ENCODE assay signal across 34 mouse cellular contexts in genomic region chr1:165186491-165186890, GRCm38 (mm10). TPM values are rescaled to one million over a fixed set of nuclear protein-coding genes. Genes with fewer than 3 reads are reported as not detected.
DNase-seq lines count a peak whose midpoint lies in the region; ATAC-seq lines count a peak whose summit lies in the region.
"Had no signal": no experiment of that assay in that cellular context is flagged by ENCODE, and none has a peak within 500 bp of the region (broad histone marks: within the 10 kb centered on the region; RNA-seq: fewer than 3 reads in every experiment).

No protein-coding gene starts in this region.

- no peak overlapping the region for H3K4me2 ChIP-seq in intestine, embryonic 14.5 days (ENCODE audit: low read length)
- no peak overlapping the region for H3K4me2 ChIP-seq in intestine, embryonic 15.5 days (replicated peaks)
- H3K4me2 ChIP-seq in midbrain, embryonic 15.5 days: no peak overlapping the region
- no peak overlapping the region for H3K4me2 ChIP-seq in embryonic facial prominence, embryonic 15.5 days (replicated peaks)
- H3K4me2 ChIP-seq: limb, embryonic 13.5 days; lung, embryonic 14.5 days; midbrain, embryonic 12.5 days; neural tube, embryonic 12.5 days had no signal

- H3K4me3 ChIP-seq in intestine, embryonic 14.5 days (ENCODE audit: low read depth, low read length): no peak overlapping the region
- H3K4me3 ChIP-seq in intestine, embryonic 15.5 days (replicated peaks): no peak overlapping the region
- H3K4me3 ChIP-seq in midbrain, embryonic 15.5 days: no peak overlapping the region
- H3K4me3 ChIP-seq in midbrain, embryonic 10.5 days: no peak overlapping the region
- H3K4me3 ChIP-seq in embryonic facial prominence, embryonic 15.5 days (replicated peaks): no peak overlapping the region
- H3K4me3 ChIP-seq: layer of hippocampus, adult 2 months; limb, embryonic 13.5 days; midbrain, embryonic 12.5 days; myocyte; neural tube, embryonic 12.5 days had no signal

- peak; percentile 27 for DNase-seq in intestine, embryonic 14.5 days (ENCODE audit: low spot score)
- no peak for DNase-seq in midbrain, embryonic 10.5 days (ENCODE audit: low spot score)
- DNase-seq in left cerebral cortex, adult 18-20 months (ENCODE audit: low spot score in 2 of 2): no peak
- DNase-seq: adrenal gland, postnatal 25 days; B cell, adult 2 months; cerebellum, adult 2 months; cerebellum, postnatal 25 days; gastrocnemius, postnatal 10 days; kidney, adult 11 months; kidney, postnatal 36 days; lung, embryonic 14.5 days; lung, postnatal 14 days; right cerebral cortex, adult 18-20 months; spleen, adult 18-20 months; thymus, adult 2 months had no signal

- H3K9ac ChIP-seq in intestine, embryonic 14.5 days (ENCODE audit: low read length): no peak overlapping the region
- H3K9ac ChIP-seq in intestine, embryonic 15.5 days: no peak overlapping the region
- H3K9ac ChIP-seq in midbrain, embryonic 15.5 days: no peak overlapping the region
- no peak overlapping the region for H3K9ac ChIP-seq in embryonic facial prominence, embryonic 15.5 days
- H3K9ac ChIP-seq: limb, embryonic 13.5 days; liver, embryonic 14.5 days; lung, embryonic 14.5 days; midbrain, embryonic 12.5 days; neural tube, embryonic 12.5 days had no signal

- H3K36me3 ChIP-seq in intestine, embryonic 14.5 days (ENCODE audit: control insufficient read depth, insufficient read depth, low read length): peaks cover 20% of the 10 kb centered on the region; the same call in 1 of the 2 replicates
- no peaks in the 10 kb centered on the region for H3K36me3 ChIP-seq in intestine, embryonic 15.5 days
- H3K36me3 ChIP-seq in midbrain, embryonic 15.5 days (replicated peaks): no peaks in the 10 kb centered on the region
- no peaks in the 10 kb centered on the region for H3K36me3 ChIP-seq in midbrain, embryonic 10.5 days
- peaks cover 8% of the 10 kb centered on the region; the same call in 1 of the 2 replicates for H3K36me3 ChIP-seq in embryonic facial prominence, embryonic 15.5 days
- H3K36me3 ChIP-seq: midbrain, embryonic 12.5 days; neural tube, embryonic 12.5 days had no signal

- no peaks in the 10 kb centered on the region for H3K27me3 ChIP-seq in intestine, embryonic 14.5 days (replicated peaks; ENCODE audit: control insufficient read depth, insufficient read depth, low read length)
- H3K27me3 ChIP-seq in intestine, embryonic 15.5 days (replicated peaks): no peaks in the 10 kb centered on the region
- H3K27me3 ChIP-seq in midbrain, embryonic 15.5 days (replicated peaks): no peaks in the 10 kb centered on the region
- no peaks in the 10 kb centered on the region for H3K27me3 ChIP-seq in midbrain, embryonic 10.5 days (ENCODE audit: low read depth, poor library complexity, severe bottlenecking)
- H3K27me3 ChIP-seq in embryonic facial prominence, embryonic 15.5 days: no peaks in the 10 kb centered on the region
- H3K27me3 ChIP-seq: limb, embryonic 13.5 days; midbrain, embryonic 12.5 days; neural tube, embryonic 12.5 days had no signal

- no peak overlapping the region for H3K27ac ChIP-seq in intestine, embryonic 14.5 days (ENCODE audit: low read depth)
- no peak overlapping the region for H3K27ac ChIP-seq in intestine, embryonic 15.5 days
- no peak overlapping the region for H3K27ac ChIP-seq in midbrain, embryonic 15.5 days
- no peak overlapping the region; the same call in 1 of the 2 replicates for H3K27ac ChIP-seq in midbrain, embryonic 10.5 days (replicated peaks)
- H3K27ac ChIP-seq in embryonic facial prominence, embryonic 15.5 days (replicated peaks): no peak overlapping the region
- H3K27ac ChIP-seq: layer of hippocampus, adult 2 months; limb, embryonic 13.5 days; liver, embryonic 14.5 days; midbrain, embryonic 12.5 days; neural tube, embryonic 12.5 days had no signal

- WGBS in intestine, embryonic 14.5 days: 82% methylated on average over 12 of the region's 12 CpGs
- WGBS in intestine, embryonic 15.5 days: 79% methylated on average over 12 of the region's 12 CpGs
- 73% methylated on average over 12 of the region's 12 CpGs for WGBS in midbrain, embryonic 15.5 days
- WGBS in midbrain, embryonic 10.5 days: 78% methylated on average over 12 of the region's 12 CpGs
- 81% methylated on average over 12 of the region's 12 CpGs for WGBS in embryonic facial prominence, embryonic 15.5 days

- H3K9me3 ChIP-seq in intestine, embryonic 14.5 days (ENCODE audit: control insufficient read depth, low read length): no peaks in the 10 kb centered on the region
- H3K9me3 ChIP-seq in intestine, embryonic 15.5 days: no peaks in the 10 kb centered on the region
- no peaks in the 10 kb centered on the region for H3K9me3 ChIP-seq in midbrain, embryonic 15.5 days
- H3K9me3 ChIP-seq in midbrain, embryonic 10.5 days (replicated peaks): no peaks in the 10 kb centered on the region
- no peaks in the 10 kb centered on the region for H3K9me3 ChIP-seq in embryonic facial prominence, embryonic 15.5 days (replicated peaks)
- H3K9me3 ChIP-seq: limb, embryonic 13.5 days; midbrain, embryonic 12.5 days; neural tube, embryonic 12.5 days had no signal

- 0 out of 2 replicates have a peak, but pooled peaks cover 6% of the 10 kb centered on the region for H3K4me1 ChIP-seq in intestine, embryonic 14.5 days (replicated peaks; ENCODE audit: control insufficient read depth, insufficient read depth, low read length)
- H3K4me1 ChIP-seq in intestine, embryonic 15.5 days (replicated peaks): peaks cover 8% of the 10 kb centered on the region
- peaks cover 7% of the 10 kb centered on the region; the same call in 1 of the 2 replicates for H3K4me1 ChIP-seq in midbrain, embryonic 15.5 days
- peaks cover 9% of the 10 kb centered on the region for H3K4me1 ChIP-seq in midbrain, embryonic 10.5 days
- no peaks in the 10 kb centered on the region for H3K4me1 ChIP-seq in embryonic facial prominence, embryonic 15.5 days
- H3K4me1 ChIP-seq: neural tube, embryonic 12.5 days had no signal

- ATAC-seq in intestine, embryonic 14.5 days (replicated peaks; ENCODE audit: low FRiP score, low TSS enrichment, low read depth): no peak
- no peak for ATAC-seq in intestine, embryonic 15.5 days
- ATAC-seq in midbrain, embryonic 15.5 days (replicated peaks): peak; percentile 29; the same call in 1 of the 2 replicates
- peak; percentile 32; the same call in 1 of the 2 replicates for ATAC-seq in embryonic facial prominence, embryonic 15.5 days (ENCODE audit: insufficient number of reproducible peaks, low FRiP score, low TSS enrichment, low read depth)

RNA-seq across cellular contexts. Expression of gene Sft2d2, which starts 7.7 kb away (rescaled TPM):
- 30.8 and 31.7 TPM in 2 replicates for polyA plus RNA-seq in intestine, embryonic 14.5 days (2014; fragmentation: Nextera tagmentation; extraction: Ambion mirVana)
- polyA plus RNA-seq in intestine, embryonic 15.5 days (2015; fragmentation: Nextera tagmentation; extraction: Ambion mirVana): 25.9 and 27.1 TPM in 2 replicates
- 5.4 and 5.9 TPM in 2 replicates for polyA plus RNA-seq in midbrain, embryonic 15.5 days (2015; fragmentation: Nextera tagmentation; extraction: Ambion mirVana)
- polyA plus RNA-seq in midbrain, embryonic 10.5 days (2016; fragmentation: Nextera tagmentation; extraction: Ambion mirVana): 7.6 and 7.7 TPM in 2 replicates
- 17.5 and 18.3 TPM in 2 replicates for polyA plus RNA-seq in embryonic facial prominence, embryonic 15.5 days (2015; fragmentation: Nextera tagmentation; extraction: Ambion mirVana)
- 10 to 100 TPM; 16.4 to 17.1 TPM for total RNA-seq in left cerebral cortex, adult 18-20 months (2021)

RNA-seq across cellular contexts. Expression of gene Tbx19, which starts 25.9 kb away (rescaled TPM):
- 0.08 TPM in 1 of 2 replicates, not detected in the other for polyA plus RNA-seq in intestine, embryonic 14.5 days (2014; fragmentation: Nextera tagmentation; extraction: Ambion mirVana)
- polyA plus RNA-seq in intestine, embryonic 15.5 days (2015; fragmentation: Nextera tagmentation; extraction: Ambion mirVana): not detected in 2 replicates
- polyA plus RNA-seq in midbrain, embryonic 15.5 days (2015; fragmentation: Nextera tagmentation; extraction: Ambion mirVana): 0.08 TPM in 1 of 2 replicates, not detected in the other
- polyA plus RNA-seq in midbrain, embryonic 10.5 days (2016; fragmentation: Nextera tagmentation; extraction: Ambion mirVana): not detected in 2 replicates
- not detected in 2 replicates for polyA plus RNA-seq in embryonic facial prominence, embryonic 15.5 days (2015; fragmentation: Nextera tagmentation; extraction: Ambion mirVana)
- total RNA-seq in left cerebral cortex, adult 18-20 months (2021): not detected
- total RNA-seq: adrenal gland, adult 18-20 months; heart, postnatal 25 days; layer of hippocampus, adult 2 months; layer of hippocampus, postnatal 14 days; left cerebral cortex, adult 8-10 months; left cerebral cortex, postnatal 36 days had no signal
- polyA plus RNA-seq: cerebellum, adult 2 months; embryonic facial prominence, embryonic 11.5 days; heart, embryonic 14.5 days; hindbrain, embryonic 11.5 days; kidney, embryonic 14.5 days; limb, embryonic 13.5 days; lung, embryonic 14.5 days; midbrain, embryonic 12.5 days; myocyte; neural tube, embryonic 12.5 days; stomach, embryonic 16.5 days had no signal

RNA-seq across cellular contexts. Expression of gene Tiprl, which starts 50.3 kb away (rescaled TPM):
- polyA plus RNA-seq in intestine, embryonic 14.5 days (2014; fragmentation: Nextera tagmentation; extraction: Ambion mirVana): 83.5 and 89.0 TPM in 2 replicates
- polyA plus RNA-seq in intestine, embryonic 15.5 days (2015; fragmentation: Nextera tagmentation; extraction: Ambion mirVana): 77.9 and 85.6 TPM in 2 replicates
- 150 and 153 TPM in 2 replicates for polyA plus RNA-seq in midbrain, embryonic 15.5 days (2015; fragmentation: Nextera tagmentation; extraction: Ambion mirVana)
- polyA plus RNA-seq in midbrain, embryonic 10.5 days (2016; fragmentation: Nextera tagmentation; extraction: Ambion mirVana): 91.5 and 99.2 TPM in 2 replicates
- polyA plus RNA-seq in embryonic facial prominence, embryonic 15.5 days (2015; fragmentation: Nextera tagmentation; extraction: Ambion mirVana): 87.6 TPM in 2 replicates
- 10 to 100 TPM; 52.9 to 64.1 TPM for total RNA-seq in left cerebral cortex, adult 18-20 months (2021)

Comparison
In these comparisons a context has a peak if more than half of its experiments do, and no peak if none do; other contexts are left out.
1. ATAC-seq: peak in midbrain, embryonic 15.5 days (single experiment) and embryonic facial prominence, embryonic 15.5 days (single experiment); none in intestine, embryonic 14.5 days (single experiment) and intestine, embryonic 15.5 days (single experiment).